Mouse (Mus musculus) CD4-positive naive resting alpha-beta T cell, adult 76 days (primary cell): ENCODE results near the gene Gm12355. TPM values are rescaled to one million over a fixed set of nuclear protein-coding genes. Genes with fewer than 3 reads are reported as not detected.

Experiments
- total RNA-seq: library from RNA; stranded (reverse); gene quantifications from one replicate; pipeline ENCODE4 v1.2.4, GENCODE M21; 2023

The Gm12355 gene
- 21.9 TPM for total RNA-seq

DNA sequence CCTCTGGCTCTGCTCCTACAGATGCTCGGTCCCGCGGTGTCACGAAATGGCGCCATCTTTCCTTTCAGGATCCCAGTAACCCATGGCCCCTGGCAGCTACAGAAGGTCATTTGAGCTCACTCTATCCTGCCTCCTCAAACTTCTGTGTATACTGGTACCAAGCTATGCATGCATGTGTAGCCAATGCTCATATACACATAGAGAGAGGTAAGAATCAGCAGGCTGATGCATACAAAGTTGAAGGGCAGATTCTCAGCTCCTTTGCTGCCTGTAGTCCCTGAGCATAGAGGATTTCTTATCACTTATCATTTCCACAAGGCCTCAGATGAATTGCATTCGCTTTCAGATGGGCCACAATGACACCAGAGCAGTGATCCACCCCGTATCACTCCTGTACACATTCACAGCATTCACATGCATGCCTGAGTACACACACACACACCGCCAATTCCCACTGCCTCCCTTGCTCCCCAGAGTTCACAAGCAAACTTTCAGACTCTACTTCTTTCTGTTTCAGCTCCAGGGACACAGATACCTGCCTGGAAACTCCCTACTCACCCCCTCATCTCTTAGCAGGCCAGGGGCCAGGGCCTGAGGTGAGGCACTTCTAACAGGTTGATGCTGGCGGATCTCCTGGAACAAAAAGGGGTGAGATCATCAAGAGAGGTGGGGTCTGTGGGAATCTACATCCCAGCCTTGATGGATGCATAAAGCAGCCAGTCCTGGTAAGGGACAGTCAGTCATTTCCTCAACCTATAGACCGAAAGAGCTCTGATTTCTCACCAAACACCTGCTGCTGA, at the start of gene Gm12355, which contains the start of gene Gsdma3:
Gene Gm12355 (minus strand): TSS at position 51 of the 800 bp plus-strand sequence.
Gene Gsdma3 (plus strand): TSS at position 750 of the 800 bp plus-strand sequence.

DNA sequence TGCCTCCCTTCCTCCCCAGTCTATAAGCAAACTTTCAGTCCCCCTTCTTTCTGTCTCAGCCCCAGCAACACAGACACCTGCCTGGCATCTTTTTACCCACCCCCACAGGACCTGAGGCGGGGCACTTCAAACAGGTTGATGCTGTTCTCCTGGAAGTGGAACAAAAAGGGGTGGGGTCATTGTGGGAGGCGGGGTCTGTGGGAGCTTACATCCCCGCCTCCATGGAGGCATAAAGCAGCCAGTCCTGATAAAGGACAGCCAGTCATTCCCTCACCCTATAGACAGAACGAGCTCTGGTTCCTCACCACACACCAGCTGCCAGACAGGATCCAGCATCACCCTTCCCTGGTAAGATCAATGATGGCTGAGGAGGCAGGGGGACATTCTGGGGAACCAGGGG, 38.6 kb upstream of the Gm12355 start, which contains the start of gene Gsdma:
Gene Gsdma (plus strand): TSS at position 261 of the 400 bp plus-strand sequence.

DNA sequence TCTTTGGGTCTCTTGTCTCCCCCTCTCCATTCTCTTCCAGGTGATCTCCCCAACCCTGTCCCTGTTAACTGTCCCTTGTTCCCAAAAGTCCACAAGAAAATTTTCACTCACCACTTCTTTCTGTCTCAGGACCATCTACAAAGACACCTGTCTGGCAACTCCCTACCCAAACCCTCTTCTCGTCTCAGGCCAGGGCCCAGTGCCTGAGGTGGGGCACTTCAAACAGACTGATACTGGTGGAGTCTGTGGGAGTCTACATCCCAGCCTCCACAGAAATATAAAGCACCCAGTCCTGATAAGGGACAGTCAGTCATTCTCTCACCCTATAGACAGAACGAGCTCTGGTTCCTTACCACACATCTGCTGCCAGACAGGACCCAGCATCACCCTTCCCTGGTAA, 21.0 kb upstream of the Gm12355 start, which contains the start of gene Gsdma2:
Gene Gsdma2 (plus strand): TSS at position 301 of the 400 bp plus-strand sequence.

DNA sequence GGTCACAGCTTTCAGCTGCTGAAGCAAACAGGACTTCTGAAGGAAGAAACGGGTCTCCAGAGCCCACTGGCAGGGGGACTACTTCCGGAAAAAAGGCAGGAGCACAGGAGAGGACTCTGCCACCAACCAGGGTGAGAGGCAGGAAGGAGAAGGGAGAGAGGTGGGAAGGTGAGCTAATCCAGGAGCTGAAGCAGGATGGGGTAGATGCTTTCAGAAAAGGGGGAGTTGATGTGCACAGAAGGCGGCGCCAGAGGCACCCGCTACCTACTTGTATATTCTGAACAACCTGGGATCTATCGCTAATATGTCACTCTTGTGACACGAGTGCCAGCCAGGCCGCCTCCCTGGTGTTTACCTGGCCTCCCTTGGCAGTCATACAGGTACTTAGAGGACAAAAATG, 27.5 kb downstream of the Gm12355 start, which contains the start of gene Lrrc3c:
Gene Lrrc3c (plus strand): TSS at position 301 of the 400 bp plus-strand sequence.

DNA sequence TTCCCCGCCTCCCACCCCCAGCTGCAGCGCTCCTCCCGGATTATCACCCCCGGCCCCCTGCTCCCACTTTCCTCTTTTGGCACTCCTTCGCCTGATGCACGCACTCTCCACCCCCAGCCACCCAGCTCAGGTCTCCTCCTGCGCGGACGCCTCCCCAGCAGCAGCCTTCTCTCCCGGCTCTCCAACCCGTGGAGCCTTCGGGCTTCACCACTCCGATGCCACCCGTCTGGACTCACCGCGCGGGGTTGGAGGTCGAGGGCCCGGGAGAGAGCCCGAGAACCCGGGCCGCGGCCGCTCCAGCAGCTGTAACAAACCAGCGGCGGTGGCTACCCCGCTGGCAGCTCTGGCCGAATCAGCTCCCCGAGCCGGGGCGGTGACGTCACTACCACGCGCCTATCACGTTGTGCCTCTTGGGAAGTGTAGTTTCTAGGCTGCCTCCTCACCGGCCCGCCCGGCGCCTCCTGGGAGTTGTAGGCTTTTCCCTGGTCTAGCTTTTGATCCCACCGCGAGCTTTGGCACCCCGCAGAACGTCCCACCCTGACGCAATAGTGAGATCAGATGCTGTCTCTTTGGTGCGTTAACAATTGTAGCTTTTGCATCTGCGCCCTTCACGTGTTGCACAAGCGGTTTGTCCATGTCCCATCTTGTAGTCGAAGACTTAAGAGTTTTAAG, 38.4 kb downstream of the Gm12355 start, which contains the start of gene Ormdl3:
Gene Ormdl3 (minus strand): TSS at position 477 of the 672 bp plus-strand sequence.

Other genes starting within 250 kb of the Gm12355 start
- gene Tcap, start 241.8 kb downstream of the Gm12355 start, total RNA-seq, result not detected
- gene Pnmt, start 239.2 kb downstream of the Gm12355 start, total RNA-seq, result not detected
- gene Pgap3, start 225.2 kb downstream of the Gm12355 start, total RNA-seq, result 9.3 TPM
- 0.15 TPM for gene Erbb2, start 213.2 kb downstream of the Gm12355 start, total RNA-seq
- 44.5 TPM for gene Mien1, start 186.7 kb downstream of the Gm12355 start, total RNA-seq
- 2.7 TPM for gene Grb7, start 179.3 kb downstream of the Gm12355 start, total RNA-seq
- 154 TPM for gene Ikzf3, start 79.6 kb downstream of the Gm12355 start, total RNA-seq
- 3.7 TPM for gene Zpbp2, start 74.6 kb downstream of the Gm12355 start, total RNA-seq
- gene Ormdl3, start 38.3 kb downstream of the Gm12355 start, total RNA-seq, result 19.4 TPM
- not detected for gene Lrrc3c, start 27.4 kb downstream of the Gm12355 start, total RNA-seq
- gene Gsdma3, start 699 bp upstream of the Gm12355 start, total RNA-seq, result 0.64 TPM
- gene Gsdma2, start 21.1 kb upstream of the Gm12355 start, total RNA-seq, result not detected
- gene Gsdma, start 38.7 kb upstream of the Gm12355 start, total RNA-seq, result not detected
- gene Psmd3, start 56.9 kb upstream of the Gm12355 start, total RNA-seq, result 77.8 TPM
- not detected for gene Csf3, start 75.6 kb upstream of the Gm12355 start, total RNA-seq
- 77.9 TPM for gene Med24, start 103.8 kb upstream of the Gm12355 start, total RNA-seq
- 30.2 TPM for gene Thra, start 115.0 kb upstream of the Gm12355 start, total RNA-seq
- gene Nr1d1, start 149.7 kb upstream of the Gm12355 start, total RNA-seq, result 4.3 TPM
- gene Msl1, start 169.9 kb upstream of the Gm12355 start, total RNA-seq, result 107 TPM
- gene Casc3, start 179.2 kb upstream of the Gm12355 start, total RNA-seq, result 108 TPM
- gene Rapgefl1, start 211.1 kb upstream of the Gm12355 start, total RNA-seq, result 0.62 TPM
- 47.8 TPM for gene Wipf2, start 238.0 kb upstream of the Gm12355 start, total RNA-seq